Comparison of ENCODE assay signal across 8 mouse cellular contexts in the genomic region with DNA sequence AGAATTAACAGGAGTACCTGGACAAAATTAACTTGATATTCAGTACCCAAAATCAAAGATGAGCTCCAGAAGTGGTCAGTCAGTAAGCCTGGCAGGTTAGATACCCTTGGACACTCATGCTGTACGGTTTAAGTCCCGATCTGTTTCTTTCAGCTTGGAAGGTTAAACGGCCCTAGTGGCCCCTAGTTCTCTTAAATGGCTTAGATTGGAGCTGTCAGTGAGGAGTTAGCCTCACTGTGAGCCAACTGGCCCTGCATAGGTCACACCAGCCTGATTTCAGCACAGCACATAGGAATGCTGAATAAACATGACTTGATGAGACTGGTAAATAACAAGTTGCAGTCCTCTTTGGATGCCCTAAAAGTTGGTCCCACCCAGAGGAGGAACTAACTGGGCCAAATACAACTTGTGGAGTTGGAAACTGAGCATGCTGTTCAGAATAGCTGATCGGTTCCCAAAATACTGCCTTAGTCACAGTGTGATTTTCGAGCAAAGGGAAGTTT. TPM values are rescaled to one million over a fixed set of nuclear protein-coding genes. Genes with fewer than 3 reads are reported as not detected.
A peak's percentile ranks its signal among the peaks of the same experiment; 100 is the strongest.
DNase-seq lines count a peak whose midpoint lies in the region; ATAC-seq and TF ChIP-seq lines count a peak whose summit lies in the region.

No protein-coding gene starts in this region.

- intact Hi-C loops in heart, adult 2 months (cut with DNase I): no loop called here
- intact Hi-C loops in heart, postnatal 14 days (cut with DNase I): loop anchor here (2.0 kb wide), 1 partner anchor 48 kb away; the partner anchor contains the start of gene Scly

- peaks cover 4% of the 10 kb centered on the region for H3K36me3 ChIP-seq in heart, adult 2 months (ENCODE audit: control insufficient read depth, insufficient read depth, low read length)
- peaks cover 4% of the 10 kb centered on the region; the same call in 1 of the 2 replicates for H3K36me3 ChIP-seq in limb, embryonic 15.5 days
- H3K36me3 ChIP-seq in neural tube, embryonic 14.5 days (ENCODE audit: control insufficient read depth, insufficient read depth, low read length): no peaks in the 10 kb centered on the region

- H3K4me3 ChIP-seq in heart, adult 2 months: peak overlapping the region; percentile 91
- peak overlapping the region; percentile 96 for H3K4me3 ChIP-seq in limb, embryonic 15.5 days
- H3K4me3 ChIP-seq in neural tube, embryonic 14.5 days (ENCODE audit: low read depth, low read length): peak overlapping the region; percentile 92

- peak overlapping the region; percentile 86 for H3K27ac ChIP-seq in heart, adult 2 months
- peak overlapping the region; percentile 91 for H3K27ac ChIP-seq in limb, embryonic 15.5 days
- H3K27ac ChIP-seq in neural tube, embryonic 14.5 days (ENCODE audit: low read depth, low read length): no peak overlapping the region; the same call in 1 of the 2 replicates

- H3K27me3 ChIP-seq in heart, adult 2 months (ENCODE audit: control insufficient read depth, insufficient read depth, low read length): no peaks in the 10 kb centered on the region
- H3K27me3 ChIP-seq in limb, embryonic 15.5 days: no peaks in the 10 kb centered on the region
- H3K27me3 ChIP-seq in neural tube, embryonic 14.5 days (ENCODE audit: control insufficient read depth, insufficient read depth, low read length): no peaks in the 10 kb centered on the region

- H3K9me3 ChIP-seq in limb, embryonic 15.5 days: no peaks in the 10 kb centered on the region
- no peaks in the 10 kb centered on the region for H3K9me3 ChIP-seq in neural tube, embryonic 14.5 days (ENCODE audit: control insufficient read depth, low read length)

- H3K4me2 ChIP-seq in limb, embryonic 15.5 days: peak overlapping the region; percentile 70
- H3K4me2 ChIP-seq in neural tube, embryonic 14.5 days (ENCODE audit: low read depth, low read length): peak overlapping the region; percentile 88

- peaks cover 7% of the 10 kb centered on the region for H3K4me1 ChIP-seq in heart, adult 2 months (ENCODE audit: control insufficient read depth, insufficient read depth, low read length)
- H3K4me1 ChIP-seq in limb, embryonic 15.5 days: peaks cover 23% of the 10 kb centered on the region
- H3K4me1 ChIP-seq in neural tube, embryonic 14.5 days (ENCODE audit: control insufficient read depth, insufficient read depth, low read length): peaks cover 18% of the 10 kb centered on the region

- H3K9ac ChIP-seq in heart, adult 2 months (ENCODE audit: low read depth, low read length): peak overlapping the region; percentile 93
- peak overlapping the region; percentile 93 for H3K9ac ChIP-seq in limb, embryonic 15.5 days
- peak overlapping the region; percentile 94 for H3K9ac ChIP-seq in neural tube, embryonic 14.5 days (replicated peaks; ENCODE audit: low read depth, low read length)

- no peak for TF ChIP-seq CTCF in heart, adult 2 months (IDR thresholded peaks at IDR 0.05)

- H3K79me2 ChIP-seq in heart, adult 2 months (replicated peaks; ENCODE audit: control insufficient read depth, insufficient read depth, low read length): peaks cover 6% of the 10 kb centered on the region

- TF ChIP-seq POLR2A in heart, adult 2 months (IDR thresholded peaks at IDR 0.05; ENCODE audit: insufficient read depth, low read depth, low read length): no peak

- no peak for ATAC-seq in limb, embryonic 15.5 days (ENCODE audit: insufficient number of reproducible peaks, low FRiP score, low TSS enrichment, low read depth)
- no peak for ATAC-seq in neural tube, embryonic 14.5 days (ENCODE audit: low read depth)

- TF ChIP-seq EP300 in heart, adult 2 months (IDR thresholded peaks at IDR 0.05; ENCODE audit: insufficient read depth, low read depth, low read length): no peak

- 13% methylated on average over 5 of the region's 5 CpGs for WGBS in heart, adult 2 months
- WGBS in limb, embryonic 15.5 days: 45% methylated on average over 5 of the region's 5 CpGs
- 56% methylated on average over 5 of the region's 5 CpGs for WGBS in neural tube, embryonic 14.5 days

- peak; percentile 25 to 28 for DNase-seq in heart, adult 2 months
- DNase-seq in heart, postnatal 14 days: no peak
- peak; percentile 10 for DNase-seq in MN1 (ENCODE audit: low spot score)
- peak; percentile 6 to 23 for DNase-seq in heart, adult 9 months (ENCODE audit: low spot score in 2 of 2)
- DNase-seq in yolk sac, embryonic 10.5 days (ENCODE audit: low spot score): no peak
- no peak for DNase-seq in spleen, adult 12 weeks (ENCODE audit: low spot score)

RNA-seq across cellular contexts. Expression of gene Ube2f, which starts 1.1 kb away (rescaled TPM):
- 10 to 100 TPM; 43.1 to 48.1 TPM for total RNA-seq in heart, adult 2 months (2021)
- 39.4 and 62.5 TPM in 2 replicates for polyA plus RNA-seq in heart, adult 2 months (2012; rRNA removed)
- 10 to 100 TPM; 50.2 to 56.7 TPM for total RNA-seq in heart, postnatal 14 days (2021)
- 64.1 and 64.4 TPM in 2 replicates for polyA plus RNA-seq in limb, embryonic 15.5 days (2015; fragmentation: Nextera tagmentation; extraction: Ambion mirVana)
- polyA plus RNA-seq in neural tube, embryonic 14.5 days (2014; fragmentation: Nextera tagmentation; extraction: Ambion mirVana): 60.2 and 61.9 TPM in 2 replicates

RNA-seq across cellular contexts. Expression of gene Scly, which starts 46.9 kb away (rescaled TPM):
- 10 to 100 TPM; 17.0 to 19.2 TPM for total RNA-seq in heart, adult 2 months (2021)
- polyA plus RNA-seq in heart, adult 2 months (2012; rRNA removed): 14.4 and 18.3 TPM in 2 replicates
- total RNA-seq in heart, postnatal 14 days (2021): 10 to 100 TPM; 11.4 to 15.6 TPM
- polyA plus RNA-seq in limb, embryonic 15.5 days (2015; fragmentation: Nextera tagmentation; extraction: Ambion mirVana): 12.7 and 14.8 TPM in 2 replicates
- polyA plus RNA-seq in neural tube, embryonic 14.5 days (2014; fragmentation: Nextera tagmentation; extraction: Ambion mirVana): 8.4 and 11.6 TPM in 2 replicates

Comparison
In these comparisons a context has a peak if more than half of its experiments do, and no peak if none do; other contexts are left out.
1. DNase-seq: peak in heart, adult 2 months (2 of 2), MN1 (single experiment) and heart, adult 9 months (2 of 2); none in heart, postnatal 14 days (0 of 2), yolk sac, embryonic 10.5 days (single experiment) and spleen, adult 12 weeks (single experiment).
2. Peak in every context shown above with its lines, with median percentiles within 50 percentile points of each other: H3K4me3 ChIP-seq and H3K9ac ChIP-seq.